Mouse (Mus musculus): ENCODE data around the gene Tm4sf5. TPM values are rescaled to one million over a fixed set of nuclear protein-coding genes. Genes with fewer than 3 reads are reported as not detected.

Tm4sf5 gene
- polyA plus RNA-seq, 1 experiment from 2014 or later: 38.6 TPM

Other genes starting within 250 kb of the Tm4sf5 start
- gene Alox12, start 249.9 kb upstream of the Tm4sf5 start, polyA plus RNA-seq (2014; fragmentation: Nextera tagmentation; extraction: Ambion mirVana): 13.0 and 14.6 TPM in 2 replicates
- not detected in 2 replicates for gene Alox12e, start 182.6 kb upstream of the Tm4sf5 start, polyA plus RNA-seq (2014; fragmentation: Nextera tagmentation; extraction: Ambion mirVana)
- 2.4 and 4.1 TPM in 2 replicates for gene Alox15, start 153.2 kb upstream of the Tm4sf5 start, polyA plus RNA-seq (2014; fragmentation: Nextera tagmentation; extraction: Ambion mirVana)
- 31.6 and 34.4 TPM in 2 replicates for gene Pelp1, start 95.2 kb upstream of the Tm4sf5 start, polyA plus RNA-seq (2014; fragmentation: Nextera tagmentation; extraction: Ambion mirVana)
- gene Arrb2, start 72.6 kb upstream of the Tm4sf5 start, polyA plus RNA-seq (2014; fragmentation: Nextera tagmentation; extraction: Ambion mirVana): 15.9 and 17.2 TPM in 2 replicates
- gene Med11, start 53.3 kb upstream of the Tm4sf5 start, polyA plus RNA-seq (2014; fragmentation: Nextera tagmentation; extraction: Ambion mirVana): 48.6 and 49.8 TPM in 2 replicates
- 0.39 and 0.50 TPM in 2 replicates for gene Zmynd15, start 45.8 kb upstream of the Tm4sf5 start, polyA plus RNA-seq (2014; fragmentation: Nextera tagmentation; extraction: Ambion mirVana)
- 7.8 and 8.6 TPM in 2 replicates for gene Cxcl16, start 45.3 kb upstream of the Tm4sf5 start, polyA plus RNA-seq (2014; fragmentation: Nextera tagmentation; extraction: Ambion mirVana)
- 0.39 TPM in 1 of 2 replicates, not detected in the other for gene Vmo1, start 9.4 kb downstream of the Tm4sf5 start, polyA plus RNA-seq (2014; fragmentation: Nextera tagmentation; extraction: Ambion mirVana)
- 0.43 and 0.81 TPM in 2 replicates for gene Gltpd2, start 14.0 kb downstream of the Tm4sf5 start, polyA plus RNA-seq (2014; fragmentation: Nextera tagmentation; extraction: Ambion mirVana)
- gene Psmb6, start 20.1 kb downstream of the Tm4sf5 start, polyA plus RNA-seq (2014; fragmentation: Nextera tagmentation; extraction: Ambion mirVana): 709 and 761 TPM in 2 replicates
- gene Gm40193, start 27.7 kb downstream of the Tm4sf5 start, polyA plus RNA-seq (2014; fragmentation: Nextera tagmentation; extraction: Ambion mirVana): not detected in 2 replicates
- gene Pld2, start 34.8 kb downstream of the Tm4sf5 start, polyA plus RNA-seq (2014; fragmentation: Nextera tagmentation; extraction: Ambion mirVana): 11.6 and 13.0 TPM in 2 replicates
- gene Mink1, start 57.6 kb downstream of the Tm4sf5 start, polyA plus RNA-seq (2014; fragmentation: Nextera tagmentation; extraction: Ambion mirVana): 23.0 and 23.9 TPM in 2 replicates
- not detected in 2 replicates for gene 4930544D05Rik, start 110.6 kb downstream of the Tm4sf5 start, polyA plus RNA-seq (2014; fragmentation: Nextera tagmentation; extraction: Ambion mirVana)
- gene Chrne, start 114.0 kb downstream of the Tm4sf5 start, polyA plus RNA-seq (2014; fragmentation: Nextera tagmentation; extraction: Ambion mirVana): not detected in 2 replicates
- gene Gp1ba, start 133.9 kb downstream of the Tm4sf5 start, polyA plus RNA-seq (2014; fragmentation: Nextera tagmentation; extraction: Ambion mirVana): 0.21 and 0.22 TPM in 2 replicates
- 118 and 120 TPM in 2 replicates for gene Rnf167, start 142.0 kb downstream of the Tm4sf5 start, polyA plus RNA-seq (2014; fragmentation: Nextera tagmentation; extraction: Ambion mirVana)
- 151 and 157 TPM in 2 replicates for gene Slc25a11, start 142.2 kb downstream of the Tm4sf5 start, polyA plus RNA-seq (2014; fragmentation: Nextera tagmentation; extraction: Ambion mirVana)
- gene Pfn1, start 149.4 kb downstream of the Tm4sf5 start, polyA plus RNA-seq (2014; fragmentation: Nextera tagmentation; extraction: Ambion mirVana): 2,006 and 2,065 TPM in 2 replicates
- 12.3 and 14.5 TPM in 2 replicates for gene Eno3, start 152.0 kb downstream of the Tm4sf5 start, polyA plus RNA-seq (2014; fragmentation: Nextera tagmentation; extraction: Ambion mirVana)
- 147 and 170 TPM in 2 replicates for gene Spag7, start 164.2 kb downstream of the Tm4sf5 start, polyA plus RNA-seq (2014; fragmentation: Nextera tagmentation; extraction: Ambion mirVana)
- 16.1 and 19.2 TPM in 2 replicates for gene Camta2, start 182.9 kb downstream of the Tm4sf5 start, polyA plus RNA-seq (2014; fragmentation: Nextera tagmentation; extraction: Ambion mirVana)
- 1.0 and 1.9 TPM in 2 replicates for gene Inca1, start 194.9 kb downstream of the Tm4sf5 start, polyA plus RNA-seq (2014; fragmentation: Nextera tagmentation; extraction: Ambion mirVana)
- gene Kif1c, start 195.3 kb downstream of the Tm4sf5 start, polyA plus RNA-seq (2014; fragmentation: Nextera tagmentation; extraction: Ambion mirVana): 9.0 and 11.8 TPM in 2 replicates